Mouse (Mus musculus): ENCODE data around the gene Flywch2.

GRCm38 (mm10) chr17:23789749-23790268, 3.9 kb upstream of the Flywch2 start:
- TF ChIP-seq CTCF (IDR thresholded peaks at IDR 0.05; ENCODE audit: control insufficient read depth, insufficient read depth, insufficient read length) (no peak), MYOG (IDR thresholded peaks at IDR 0.05; ENCODE audit: control insufficient read depth, extremely low read depth, insufficient read length) (no peak), MAX (IDR thresholded peaks at IDR 0.05) (no peak), CEBPB (IDR thresholded peaks at IDR 0.05; ENCODE audit: low read depth) (no peak), MYOD1 (IDR thresholded peaks at IDR 0.05; ENCODE audit: control insufficient read depth, insufficient read length, low read depth) (no peak), FOSL1 (IDR thresholded peaks at IDR 0.05; ENCODE audit: insufficient read depth, low read length, poor library complexity, severe bottlenecking) (no peak)
